Mouse (Mus musculus) heart, adult 2 months (tissue): ENCODE data around the gene Col8a2.

Experiments
- CTCF ChIP-seq: fragments of 200-600 bp; IDR thresholded peaks from 2 replicates; pipeline ENCODE4 v1.8.1; 2022; ENCODE audit warnings: antibody characterized with exemption, mild to moderate bottlenecking, moderate library complexity
- EP300 ChIP-seq: fragments of 200-500 bp; IDR thresholded peaks from 2 replicates; pipeline ENCODE4 v1.6.1; 2011; ENCODE audit warnings: low read depth, low read length, control low read depth; ENCODE audit not compliant: insufficient read depth
- POLR2A ChIP-seq: fragments of 200-500 bp; IDR thresholded peaks from 2 replicates; pipeline ENCODE4 v1.6.1; 2011; ENCODE audit warnings: mild to moderate bottlenecking, low read depth, low read length, control low read depth; ENCODE audit not compliant: insufficient read depth

GRCm38 (mm10) chr4:126248261-126248868, 38.2 kb upstream of the Col8a2 start:
- TF ChIP-seq CTCF (no peak), POLR2A (no peak), EP300 (no peak)
